Mouse (Mus musculus) hindbrain, embryonic 13.5 days (tissue): Measurements from ENCODE around the gene Gm14308. TPM values are rescaled to one million over a fixed set of nuclear protein-coding genes. Genes with fewer than 3 reads are reported as not detected.
"Not testable (repeated sequence)": the region's sequence is repeated elsewhere in the genome, so short reads cannot be mapped to it uniquely, and the experiment has no call there.

Experiments
- ATAC-seq: fragments of 200-750 bp; cut with Nextera tagmentation; 2 replicates; pipeline ENCODE4 v1.8.0; 2017; ENCODE audit warnings: moderate TSS enrichment; ENCODE audit not compliant: low FRiP score
- H3K27ac ChIP-seq: fragments of 300-500 bp; sonication (generic); 2 replicates; pipeline ENCODE4 v1.5.1; 2015; ENCODE audit warnings: inconsistent platforms, mild to moderate bottlenecking, moderate library complexity
- H3K27me3 ChIP-seq: fragments of 300-500 bp; sonication (generic); 2 replicates; pipeline ENCODE4 v1.6.1; 2015; ENCODE audit warnings: mild to moderate bottlenecking, inconsistent platforms
- H3K36me3 ChIP-seq: fragments of 300-500 bp; sonication (generic); 2 replicates; pipeline ENCODE4 v1.6.1; 2015; ENCODE audit warnings: mild to moderate bottlenecking, inconsistent platforms
- H3K4me1 ChIP-seq: fragments of 300-500 bp; sonication (generic); replicated peaks from 2 replicates; pipeline ENCODE4 v1.6.1; 2015; ENCODE audit warnings: inconsistent platforms
- H3K4me2 ChIP-seq: fragments of 300-500 bp; sonication (generic); 2 replicates; pipeline ENCODE4 v1.6.1; 2015; ENCODE audit warnings: inconsistent platforms, mild to moderate bottlenecking, moderate library complexity
- H3K4me3 ChIP-seq: fragments of 300-500 bp; sonication (generic); 2 replicates; pipeline ENCODE4 v1.5.1; 2015; ENCODE audit warnings: mild to moderate bottlenecking, inconsistent platforms
- H3K9ac ChIP-seq: fragments of 300-500 bp; sonication (generic); 2 replicates; pipeline ENCODE4 v1.6.1; 2015; ENCODE audit warnings: mild to moderate bottlenecking, inconsistent platforms
- H3K9me3 ChIP-seq: fragments of 300-500 bp; sonication (generic); 2 replicates; pipeline ENCODE4 v1.6.1; 2016; ENCODE audit warnings: inconsistent platforms
- WGBS: fragments of 180-500 bp; shearing (Covaris S2); methylation state at CpG from one replicate; pipeline ENCODE4 v1.1.7; 2015; 5-methylcytosine and 5-hydroxymethylcytosine counted together
- polyA plus RNA-seq: library from polyadenylated mRNA; unstranded; fragments of >200 nt; fragmentation: Nextera tagmentation; extraction: Ambion mirVana; gene quantifications from 2 replicates; pipeline ENCODE4 v1.2.1, GENCODE M21; 2015

Gm14308 gene
- polyA plus RNA-seq = 19.6 and 25.3 TPM in 2 replicates

GRCm38 (mm10) chr2:176636244-176636643, at the start of gene Gm14308:
Gm14308 (minus strand) TSS chr2:176636344.
- not testable (repeated sequence) for H3K4me3 ChIP-seq, ATAC-seq, H3K27ac ChIP-seq, H3K27me3 ChIP-seq, H3K36me3 ChIP-seq, H3K4me2 ChIP-seq, H3K9ac ChIP-seq, H3K9me3 ChIP-seq, H3K4me1 ChIP-seq
- WGBS = no CpG with 5 or more reads among the region's 4 CpGs

DNA sequence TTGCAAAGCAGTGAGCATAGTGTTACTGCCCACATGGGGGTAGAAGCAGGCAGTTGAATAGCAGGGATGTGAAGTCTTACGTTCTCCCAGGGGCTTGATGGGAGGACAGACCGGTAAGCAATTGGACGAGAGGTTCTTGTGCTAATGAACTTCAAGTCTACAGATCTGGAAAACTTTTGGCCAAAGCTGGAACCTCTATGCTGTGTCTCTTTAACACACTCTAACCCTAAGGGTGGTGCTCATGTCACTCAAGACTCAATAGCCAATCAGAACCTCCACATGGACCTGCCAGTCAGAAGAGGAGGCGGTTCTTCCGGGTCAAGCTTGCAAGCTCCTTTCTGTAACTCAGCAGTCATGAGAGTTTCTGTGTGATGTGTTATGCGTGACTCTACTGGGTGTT, 34.1 kb upstream of the Gm14308 start, which contains the start of gene Zfp973:
Gene Zfp973, plus strand, starts transcription at position 301 of the 400 bp plus-strand sequence.
- no CpG with 5 or more reads among the region's 6 CpGs for WGBS
- not testable (repeated sequence) for H3K4me3 ChIP-seq, H3K27ac ChIP-seq, H3K36me3 ChIP-seq, H3K4me1 ChIP-seq, H3K9ac ChIP-seq, H3K9me3 ChIP-seq, ATAC-seq, H3K27me3 ChIP-seq, H3K4me2 ChIP-seq

Other genes starting within 250 kb of the Gm14308 start
- gene Gm14435, start 212.8 kb downstream of the Gm14308 start, polyA plus RNA-seq = 7.4 and 8.7 TPM in 2 replicates
- 16.7 and 18.0 TPM in 2 replicates for gene Gm14434, start 149.6 kb downstream of the Gm14308 start, polyA plus RNA-seq
- gene Zfp967, start 115.3 kb downstream of the Gm14308 start, polyA plus RNA-seq = not detected in 2 replicates
- 7.2 and 9.3 TPM in 2 replicates for gene Zfp973, start 34.2 kb upstream of the Gm14308 start, polyA plus RNA-seq
- gene Gm14305, start 72.0 kb upstream of the Gm14308 start, polyA plus RNA-seq = 34.2 and 36.5 TPM in 2 replicates
- gene Gm14295, start 162.3 kb upstream of the Gm14308 start, polyA plus RNA-seq = 7.1 and 9.9 TPM in 2 replicates
- gene Gm14408, start 194.8 kb upstream of the Gm14308 start, polyA plus RNA-seq = not detected in 2 replicates